Mouse (Mus musculus) spleen, adult 2 months (tissue): ENCODE measurements around the gene Rbms3.

ENCODE experiments used
- CTCF ChIP-seq: fragments of 200-500 bp; IDR thresholded peaks from 2 replicates; pipeline ENCODE4 v1.5.1; 2011; ENCODE audit warnings: mild to moderate bottlenecking, inconsistent platforms; ENCODE audit not compliant: insufficient read depth, insufficient read length, insufficient replicate concordance; ENCODE audit errors: extremely low read depth
- POLR2A ChIP-seq: fragments of 200-500 bp; IDR thresholded peaks from 2 replicates; pipeline ENCODE4 v1.6.1; 2011; ENCODE audit warnings: low read depth, low read length, inconsistent platforms

DNA sequence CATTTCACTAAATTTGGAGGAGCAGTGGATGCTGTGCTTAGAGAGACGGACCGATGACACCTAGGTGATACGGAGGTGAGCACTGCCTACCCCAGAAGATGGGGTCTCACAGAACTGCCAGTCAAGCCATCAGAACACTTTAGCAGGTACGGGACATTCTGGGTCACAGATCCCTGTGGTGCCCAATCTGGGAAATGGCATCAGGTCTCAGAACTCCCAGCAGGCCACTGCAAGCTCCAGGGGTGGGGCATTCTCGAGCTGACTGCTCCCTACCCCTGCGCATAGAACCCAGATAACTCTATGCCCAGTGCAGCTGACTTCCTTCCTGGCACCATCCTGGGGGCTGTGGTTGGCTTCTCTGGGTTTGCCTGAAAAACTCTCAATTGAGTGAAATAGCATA, 536.2 kb downstream of the Rbms3 start:
- TF ChIP-seq POLR2A (no peak), CTCF (no peak)
